Mouse (Mus musculus): ENCODE results near the gene Stx18. TPM values are rescaled to one million over a fixed set of nuclear protein-coding genes. Genes with fewer than 3 reads are reported as not detected.

Gene Stx18
- total and polyA plus RNA-seq, 2 experiments, result 14.9 to 15.5 TPM

GRCm38 (mm10) chr5:38097501-38098093 is 59.1 kb downstream of the Stx18 start:
- no peak for DNase-seq (ENCODE audit: extremely low read depth, low read depth, low spot score)
- 84% methylated on average over 4 of the region's 4 CpGs for WGBS
- no peaks in the 10 kb centered on the region for H3K4me1 ChIP-seq (ENCODE audit: control insufficient read depth, insufficient read depth, low read length)

GRCm38 (mm10) chr5:38099139-38099676 is 60.7 kb downstream of the Stx18 start:
- no peak overlapping the region for H3K27ac ChIP-seq (replicated peaks; ENCODE audit: insufficient read depth, low read depth, low read length)
- no peaks in the 10 kb centered on the region for H3K27me3 ChIP-seq (ENCODE audit: control insufficient read depth, insufficient read depth, low read length)
- H3K36me3 ChIP-seq (ENCODE audit: control insufficient read depth, insufficient read depth, low read length), result no peaks in the 10 kb centered on the region; the same call in 1 of the 2 replicates
- TF ChIP-seq POLR2A (IDR thresholded peaks at IDR 0.05; ENCODE audit: extremely low read depth, insufficient read depth, low read length) (no peak), CTCF (IDR thresholded peaks at IDR 0.05; ENCODE audit: low read depth, low read length) (no peak)
- H3K9ac ChIP-seq (ENCODE audit: low read depth, low read length), result no peak overlapping the region
- WGBS, result 97% methylated on average over 2 of the region's 2 CpGs
- no peaks in the 10 kb centered on the region for H3K79me2 ChIP-seq (ENCODE audit: control insufficient read depth, insufficient read depth, low read length)
- DNase-seq (ENCODE audit: extremely low read depth, low read depth, low spot score), result no peak
- no peaks in the 10 kb centered on the region for H3K4me1 ChIP-seq (ENCODE audit: control insufficient read depth, insufficient read depth, low read length)
- H3K4me3 ChIP-seq (ENCODE audit: insufficient read depth, low read depth, low read length), result no peak overlapping the region

More at GRCm38 (mm10) chr5:38097501-38098093, 59.1 kb downstream of the Stx18 start:
- H3K27ac ChIP-seq (replicated peaks; ENCODE audit: insufficient read depth, low read depth, low read length), result no peak overlapping the region
- H3K4me3 ChIP-seq (ENCODE audit: insufficient read depth, low read depth, low read length), result no peak overlapping the region
- H3K36me3 ChIP-seq (ENCODE audit: control insufficient read depth, insufficient read depth, low read length), result no peaks in the 10 kb centered on the region; the same call in 1 of the 2 replicates
- no peaks in the 10 kb centered on the region for H3K27me3 ChIP-seq (ENCODE audit: control insufficient read depth, insufficient read depth, low read length)
- no peak for TF ChIP-seq CTCF (IDR thresholded peaks at IDR 0.05; ENCODE audit: low read depth, low read length)
- no peak for TF ChIP-seq POLR2A (IDR thresholded peaks at IDR 0.05; ENCODE audit: extremely low read depth, insufficient read depth, low read length)
- no peak overlapping the region for H3K9ac ChIP-seq (ENCODE audit: low read depth, low read length)
- H3K79me2 ChIP-seq (ENCODE audit: control insufficient read depth, insufficient read depth, low read length), result no peaks in the 10 kb centered on the region

GRCm38 (mm10) chr5:38102945-38103344 is 64.4 kb downstream of the Stx18 start:
- H3K9ac ChIP-seq (ENCODE audit: low read depth, low read length), result no peak overlapping the region
- peaks cover 22% of the 10 kb centered on the region for H3K36me3 ChIP-seq (ENCODE audit: control insufficient read depth, insufficient read depth, low read length)
- no peak overlapping the region for H3K27ac ChIP-seq (replicated peaks; ENCODE audit: insufficient read depth, low read depth, low read length)
- no peak overlapping the region for H3K4me3 ChIP-seq (ENCODE audit: insufficient read depth, low read depth, low read length)
- no peaks in the 10 kb centered on the region for H3K27me3 ChIP-seq (ENCODE audit: control insufficient read depth, insufficient read depth, low read length)
- 96% methylated on average over 2 of the region's 2 CpGs for WGBS
- no peaks in the 10 kb centered on the region for H3K79me2 ChIP-seq (ENCODE audit: control insufficient read depth, insufficient read depth, low read length)
- no peaks in the 10 kb centered on the region for H3K4me1 ChIP-seq (ENCODE audit: control insufficient read depth, insufficient read depth, low read length)
- TF ChIP-seq CTCF (IDR thresholded peaks at IDR 0.05; ENCODE audit: low read depth, low read length) (no peak), POLR2A (IDR thresholded peaks at IDR 0.05; ENCODE audit: extremely low read depth, insufficient read depth, low read length) (no peak)
- no peak for DNase-seq (ENCODE audit: extremely low read depth, low read depth, low spot score)

GRCm38 (mm10) chr5:38106080-38106697 is 67.6 kb downstream of the Stx18 start:
- no peak overlapping the region for H3K27ac ChIP-seq (replicated peaks; ENCODE audit: insufficient read depth, low read depth, low read length)
- H3K79me2 ChIP-seq (ENCODE audit: control insufficient read depth, insufficient read depth, low read length), result no peaks in the 10 kb centered on the region
- H3K36me3 ChIP-seq (ENCODE audit: control insufficient read depth, insufficient read depth, low read length), result peaks cover 31% of the 10 kb centered on the region
- no peaks in the 10 kb centered on the region for H3K27me3 ChIP-seq (ENCODE audit: control insufficient read depth, insufficient read depth, low read length)
- DNase-seq (ENCODE audit: extremely low read depth, low read depth, low spot score), result no peak
- WGBS, result 95% methylated on average over 14 of the region's 14 CpGs
- H3K4me3 ChIP-seq (ENCODE audit: insufficient read depth, low read depth, low read length), result no peak overlapping the region
- no peak overlapping the region for H3K9ac ChIP-seq (ENCODE audit: low read depth, low read length)
- H3K4me1 ChIP-seq (ENCODE audit: control insufficient read depth, insufficient read depth, low read length), result no peaks in the 10 kb centered on the region
- TF ChIP-seq CTCF (IDR thresholded peaks at IDR 0.05; ENCODE audit: low read depth, low read length), result no peak
- no peak for TF ChIP-seq POLR2A (IDR thresholded peaks at IDR 0.05; ENCODE audit: extremely low read depth, insufficient read depth, low read length)

- H3K27ac ChIP-seq (replicated peaks; ENCODE audit: insufficient read depth, low read depth, low read length), result no peak overlapping the region
- H3K79me2 ChIP-seq (ENCODE audit: control insufficient read depth, insufficient read depth, low read length), result no peaks in the 10 kb centered on the region
- H3K36me3 ChIP-seq (ENCODE audit: control insufficient read depth, insufficient read depth, low read length), result peaks cover 34% of the 10 kb centered on the region
- WGBS, result 93% methylated on average over 10 of the region's 10 CpGs
- no peak overlapping the region for H3K9ac ChIP-seq (ENCODE audit: low read depth, low read length)
- H3K27me3 ChIP-seq (ENCODE audit: control insufficient read depth, insufficient read depth, low read length), result no peaks in the 10 kb centered on the region
- no peak overlapping the region for H3K4me3 ChIP-seq (ENCODE audit: insufficient read depth, low read depth, low read length)
- no peaks in the 10 kb centered on the region for H3K4me1 ChIP-seq (ENCODE audit: control insufficient read depth, insufficient read depth, low read length)
- TF ChIP-seq CTCF (IDR thresholded peaks at IDR 0.05; ENCODE audit: low read depth, low read length), result no peak
- no peak for TF ChIP-seq POLR2A (IDR thresholded peaks at IDR 0.05; ENCODE audit: extremely low read depth, insufficient read depth, low read length)
- no peak for DNase-seq (ENCODE audit: extremely low read depth, low read depth, low spot score)
Observed at GRCm38 (mm10) chr5:38106807-38107206, 68.3 kb downstream of the Stx18 start.

- no peak for TF ChIP-seq POLR2A (IDR thresholded peaks at IDR 0.05; ENCODE audit: extremely low read depth, insufficient read depth, low read length)
- no peak for TF ChIP-seq CTCF (IDR thresholded peaks at IDR 0.05; ENCODE audit: low read depth, low read length)
- Histone ChIP-seq H3K9ac (ENCODE audit: low read depth, low read length) (no peak overlapping the region), H3K27me3 (ENCODE audit: control insufficient read depth, insufficient read depth, low read length) (no peaks in the 10 kb centered on the region), H3K36me3 (ENCODE audit: control insufficient read depth, insufficient read depth, low read length) (peaks cover 10% of the 10 kb centered on the region; the same call in 1 of the 2 replicates), H3K4me3 (ENCODE audit: insufficient read depth, low read depth, low read length) (no peak overlapping the region), H3K27ac (replicated peaks; ENCODE audit: insufficient read depth, low read depth, low read length) (no peak overlapping the region), H3K4me1 (ENCODE audit: control insufficient read depth, insufficient read depth, low read length) (no peaks in the 10 kb centered on the region), H3K79me2 (ENCODE audit: control insufficient read depth, insufficient read depth, low read length) (no peaks in the 10 kb centered on the region)
- 97% methylated on average over 2 of the region's 2 CpGs for WGBS
- DNase-seq (ENCODE audit: extremely low read depth, low read depth, low spot score), result no peak
Observed at GRCm38 (mm10) chr5:38114526-38114925, 76.0 kb downstream of the Stx18 start.
